Mouse (Mus musculus): ENCODE results near the gene Kpna6.

- no peak for TF ChIP-seq E2F4 (IDR thresholded peaks at IDR 0.05; ENCODE audit: borderline replicate concordance, low read depth, low read length)
- no peak for TF ChIP-seq POLR2A (IDR thresholded peaks at IDR 0.05; ENCODE audit: control insufficient read depth in 1 of 2, insufficient read depth in 1 of 2, low read depth in 1 of 2, low read length in 2 of 2, poor library complexity in 1 of 2)
- TF ChIP-seq SIN3A (IDR thresholded peaks at IDR 0.05; ENCODE audit: low read length), result no peak
- no peak for TF ChIP-seq CTCF (IDR thresholded peaks at IDR 0.05 in 2 of 3, conservative IDR thresholded peaks at IDR 0.05 in 1 of 3; ENCODE audit: control insufficient read depth in 1 of 3, insufficient read depth in 1 of 3, low read depth in 2 of 3, low read length in 3 of 3, poor library complexity in 1 of 3, severe bottlenecking in 1 of 3)
These were observed 9.3 kb upstream of the Kpna6 start for GRCm38 (mm10) chr4:129681837-129682236.

Data from MEL (cell line).